Mouse (Mus musculus): ENCODE results near the gene Gm9758.
"Not testable (repeated sequence)": the region's sequence is repeated elsewhere in the genome, so short reads cannot be mapped to it uniquely, and the experiment has no call there.

Gm9758 gene

GRCm38 (mm10) chr5:14914799-14915198 is at the start of gene Gm9758:
Gene Gm9758, minus strand, starts transcription at chr5:14914899.
- not testable (repeated sequence) for DNase-seq (ENCODE audit: low spot score in 2 of 2)

DNA sequence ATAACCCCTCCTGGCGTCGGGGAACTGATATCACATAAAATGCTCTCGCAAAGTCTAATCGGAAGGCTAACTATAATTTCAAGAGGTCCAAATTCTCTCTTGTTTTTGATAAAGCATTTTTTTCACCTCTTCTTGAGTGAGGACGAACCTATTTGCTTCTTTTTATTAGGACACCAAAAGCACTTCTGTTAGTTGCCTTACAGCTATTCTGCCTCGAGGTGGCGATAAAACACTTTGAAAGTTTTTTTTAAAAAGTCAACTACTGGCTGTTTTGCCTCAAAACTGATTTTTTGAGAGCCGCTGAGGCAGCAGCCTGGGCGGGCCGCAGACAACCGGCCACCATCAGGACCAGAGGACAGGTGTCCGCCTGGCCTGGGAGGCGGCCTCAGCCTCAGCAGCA is 49.1 kb upstream of the Gm9758 start:
- not testable (repeated sequence) for DNase-seq (ENCODE audit: low spot score in 2 of 2)

DNA sequence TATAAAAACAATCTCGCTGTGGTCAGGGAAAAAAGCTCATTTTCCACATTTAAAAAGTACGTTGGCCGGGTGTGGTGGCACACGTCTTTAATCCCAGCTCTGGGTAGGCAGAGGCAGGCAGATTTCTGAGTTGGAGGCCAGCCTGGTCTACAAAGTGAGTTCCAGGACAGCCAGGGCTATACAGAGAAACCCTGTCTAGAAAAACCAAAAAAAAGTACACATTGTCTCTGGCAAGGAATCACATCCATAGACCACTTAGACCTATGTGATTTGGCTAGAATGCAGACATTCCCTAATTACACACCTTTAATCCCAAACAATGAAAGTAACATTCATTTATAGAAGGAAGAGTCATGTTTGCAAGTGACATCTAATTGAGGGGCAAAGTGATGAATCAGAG is 46.8 kb upstream of the Gm9758 start:
- DNase-seq (ENCODE audit: low spot score in 2 of 2): not testable (repeated sequence)

- not testable (repeated sequence) for DNase-seq (ENCODE audit: low spot score in 2 of 2)
Observed at GRCm38 (mm10) chr5:14955928-14956706, 41.4 kb upstream of the Gm9758 start.

- not testable (repeated sequence) for DNase-seq (ENCODE audit: low spot score in 2 of 2)
Observed at GRCm38 (mm10) chr5:14953587-14953986, 38.9 kb upstream of the Gm9758 start.

GRCm38 (mm10) chr5:14952749-14953148 is 38.0 kb upstream of the Gm9758 start:
- DNase-seq (ENCODE audit: low spot score in 2 of 2): not testable (repeated sequence)

DNA sequence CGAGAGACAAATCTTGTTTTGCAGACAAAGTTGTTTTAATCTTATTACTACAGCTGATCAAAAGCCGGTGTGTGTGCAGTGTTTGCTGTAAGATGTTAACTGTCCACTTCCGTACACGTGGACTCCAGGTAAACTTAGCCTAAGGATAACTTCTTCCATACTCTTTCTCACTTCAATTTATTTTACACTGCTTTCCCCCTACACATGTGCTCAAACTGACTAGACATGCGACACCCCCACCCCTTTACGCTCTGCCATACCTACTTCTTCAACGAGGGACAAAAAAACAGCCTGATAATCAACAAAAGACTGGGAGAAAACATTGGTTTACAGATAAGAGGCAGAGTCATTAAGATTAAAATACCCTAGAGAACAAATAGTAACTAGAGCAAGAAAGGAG is 37.1 kb upstream of the Gm9758 start:
- DNase-seq (ENCODE audit: low spot score in 2 of 2): not testable (repeated sequence)

- not testable (repeated sequence) for DNase-seq (ENCODE audit: low spot score in 2 of 2)
Observed at GRCm38 (mm10) chr5:14947482-14948198, 32.9 kb upstream of the Gm9758 start.

GRCm38 (mm10) chr5:14945524-14945923 is 30.8 kb upstream of the Gm9758 start:
- not testable (repeated sequence) for DNase-seq (ENCODE audit: low spot score in 2 of 2)

GRCm38 (mm10) chr5:14941043-14941442 is 26.3 kb upstream of the Gm9758 start:
- not testable (repeated sequence) for DNase-seq (ENCODE audit: low spot score in 2 of 2)

GRCm38 (mm10) chr5:14938329-14938728 is 23.6 kb upstream of the Gm9758 start, which contains the start of gene Speer4e:
Gene Speer4e, minus strand, starts transcription at chr5:14938429.
- not testable (repeated sequence) for DNase-seq (ENCODE audit: low spot score in 2 of 2)

DNA sequence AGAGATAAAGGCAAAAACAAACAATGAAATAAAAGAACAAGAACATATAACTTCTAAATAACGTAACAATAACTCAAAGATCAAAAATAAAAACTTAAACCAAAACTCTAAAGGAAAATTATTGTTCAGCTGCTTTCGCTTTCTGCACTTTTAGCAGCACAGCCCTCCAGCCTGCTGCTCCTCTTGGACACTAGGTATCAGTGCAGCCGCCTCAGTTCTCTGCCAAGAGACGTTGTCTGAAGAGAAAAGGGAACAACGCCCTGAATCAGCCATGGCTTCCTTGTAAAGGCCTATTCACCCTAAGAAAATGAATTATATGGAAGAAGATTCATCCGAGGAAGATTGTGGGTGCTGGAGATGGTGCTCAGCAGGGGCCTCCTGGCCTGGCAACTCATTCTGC is 19.0 kb upstream of the Gm9758 start:
- not testable (repeated sequence) for DNase-seq (ENCODE audit: low spot score in 2 of 2)

GRCm38 (mm10) chr5:14927047-14927446 is 12.3 kb upstream of the Gm9758 start:
- DNase-seq (ENCODE audit: low spot score in 2 of 2): not testable (repeated sequence)

DNA sequence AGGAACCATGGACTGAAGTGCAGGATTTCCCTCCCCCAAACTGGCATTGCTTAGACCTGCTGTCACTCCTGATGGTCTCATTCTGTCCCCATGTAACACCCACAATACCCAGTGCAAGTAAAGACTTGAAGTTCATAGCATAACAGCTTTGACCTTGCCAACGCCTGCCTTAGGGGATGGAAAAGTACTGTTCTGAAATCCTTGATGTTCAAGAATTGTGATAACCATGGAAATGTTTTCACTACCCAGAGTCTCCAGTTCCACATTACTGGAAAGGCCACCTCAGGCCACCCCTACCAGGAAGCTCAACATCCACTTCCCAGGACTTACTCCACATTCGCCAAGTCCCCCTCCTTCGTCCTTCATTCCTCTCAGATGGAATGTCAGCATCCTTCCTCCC is 338 bp downstream of the Gm9758 start:
- DNase-seq (ENCODE audit: low spot score in 2 of 2): not testable (repeated sequence)

DNA sequence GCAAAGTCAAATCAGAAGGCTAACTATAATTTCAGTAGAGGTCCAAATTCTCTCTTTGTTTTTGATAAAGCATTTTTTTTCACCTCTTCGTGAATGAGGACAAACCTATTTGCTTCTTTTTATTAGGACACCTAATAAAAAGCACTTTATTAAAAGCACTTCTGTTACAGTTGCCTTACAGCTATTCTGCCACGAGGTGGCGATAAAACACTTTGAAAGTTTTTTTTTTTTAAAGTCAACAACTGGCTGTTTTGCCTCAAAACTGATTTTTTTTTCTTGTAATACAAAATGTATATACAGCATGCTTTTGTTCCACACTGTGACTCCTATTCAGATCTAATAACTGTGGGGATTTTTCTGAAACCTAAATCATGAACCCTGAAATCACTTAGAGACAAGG is 11.2 kb downstream of the Gm9758 start:
- DNase-seq (ENCODE audit: low spot score in 2 of 2): not testable (repeated sequence)

GRCm38 (mm10) chr5:14892242-14892641 is 22.5 kb downstream of the Gm9758 start:
- DNase-seq (ENCODE audit: low spot score in 2 of 2): no peak

DNA sequence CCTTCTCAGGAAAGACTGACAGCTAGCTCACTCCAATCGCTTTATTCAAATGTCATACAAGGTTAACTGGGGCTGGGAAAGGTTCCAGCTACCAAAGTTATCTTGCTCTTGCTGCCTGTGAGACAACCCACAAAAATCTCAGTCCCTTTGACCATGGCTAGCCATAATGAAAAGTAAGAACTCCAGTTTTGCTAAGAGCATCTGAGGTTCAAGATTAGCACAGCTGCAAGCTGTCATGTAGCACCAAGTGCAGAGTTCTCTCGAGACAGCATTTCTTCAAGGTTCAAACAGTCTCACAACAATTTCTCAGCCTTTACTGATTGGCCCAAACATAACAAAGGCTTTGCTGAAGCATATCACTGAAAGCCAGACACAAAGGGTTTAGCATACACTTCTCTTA is 29.4 kb downstream of the Gm9758 start:
- DNase-seq (ENCODE audit: low spot score in 2 of 2): not testable (repeated sequence)
